Mouse (Mus musculus): ENCODE measurements around the gene Cdc6. TPM values are rescaled to one million over a fixed set of nuclear protein-coding genes. Genes with fewer than 3 reads are reported as not detected.

The Cdc6 gene
- polyA plus RNA-seq, 1 experiment: 0.36 TPM

GRCm38 (mm10) chr11:98892426-98892825, 15.2 kb upstream of the Cdc6 start:
- H3K4me1 ChIP-seq (ENCODE audit: control insufficient read depth, insufficient read depth, low read length): no peaks in the 10 kb centered on the region
- no peak for DNase-seq
- WGBS: 59% methylated on average over 5 of the region's 5 CpGs

GRCm38 (mm10) chr11:98900529-98901125, 7.0 kb upstream of the Cdc6 start:
- H3K27ac ChIP-seq (ENCODE audit: insufficient read depth, low read length): no peak overlapping the region

More at GRCm38 (mm10) chr11:98892426-98892825, 15.2 kb upstream of the Cdc6 start:
- no peak for TF ChIP-seq CTCF (IDR thresholded peaks at IDR 0.05; ENCODE audit: borderline replicate concordance, insufficient read depth, low read depth, low read length)
- TF ChIP-seq POLR2A (IDR thresholded peaks at IDR 0.05; ENCODE audit: borderline replicate concordance, insufficient read depth, low read length): no peak
- Histone ChIP-seq H3K27me3 (ENCODE audit: control insufficient read depth, insufficient read depth, low read length) (no peaks in the 10 kb centered on the region), H3K4me3 (replicated peaks; ENCODE audit: insufficient read depth, low read depth, low read length) (no peak overlapping the region), H3K27ac (ENCODE audit: insufficient read depth, low read length) (no peak overlapping the region)

GRCm38 (mm10) chr11:98902621-98903245, 4.9 kb upstream of the Cdc6 start:
- 47% methylated on average over 10 of the region's 10 CpGs for WGBS
- no peaks in the 10 kb centered on the region; the same call in 1 of the 2 replicates for H3K4me1 ChIP-seq (ENCODE audit: control insufficient read depth, insufficient read depth, low read length)
- TF ChIP-seq CTCF (IDR thresholded peaks at IDR 0.05; ENCODE audit: borderline replicate concordance, insufficient read depth, low read depth, low read length) (no peak), POLR2A (IDR thresholded peaks at IDR 0.05; ENCODE audit: borderline replicate concordance, insufficient read depth, low read length) (no peak)
- H3K27ac ChIP-seq (ENCODE audit: insufficient read depth, low read length): no peak overlapping the region
- no peaks in the 10 kb centered on the region for H3K27me3 ChIP-seq (ENCODE audit: control insufficient read depth, insufficient read depth, low read length)
- H3K4me3 ChIP-seq (replicated peaks; ENCODE audit: insufficient read depth, low read depth, low read length): no peak overlapping the region
- DNase-seq: no peak

More at GRCm38 (mm10) chr11:98900529-98901125, 7.0 kb upstream of the Cdc6 start:
- H3K4me1 ChIP-seq (ENCODE audit: control insufficient read depth, insufficient read depth, low read length): no peaks in the 10 kb centered on the region
- no peak for TF ChIP-seq POLR2A (IDR thresholded peaks at IDR 0.05; ENCODE audit: borderline replicate concordance, insufficient read depth, low read length)
- no peak for TF ChIP-seq CTCF (IDR thresholded peaks at IDR 0.05; ENCODE audit: borderline replicate concordance, insufficient read depth, low read depth, low read length)
- 87% methylated on average over 12 of the region's 12 CpGs for WGBS
- H3K4me3 ChIP-seq (replicated peaks; ENCODE audit: insufficient read depth, low read depth, low read length): no peak overlapping the region
- no peaks in the 10 kb centered on the region for H3K27me3 ChIP-seq (ENCODE audit: control insufficient read depth, insufficient read depth, low read length)
- DNase-seq: no peak

- no peak overlapping the region for H3K27ac ChIP-seq (ENCODE audit: insufficient read depth, low read length)
- H3K4me3 ChIP-seq (replicated peaks; ENCODE audit: insufficient read depth, low read depth, low read length): no peak overlapping the region
- WGBS: 91% methylated on average over 2 of the region's 2 CpGs
- DNase-seq: no peak
- H3K27me3 ChIP-seq (ENCODE audit: control insufficient read depth, insufficient read depth, low read length): no peaks in the 10 kb centered on the region
- TF ChIP-seq POLR2A (IDR thresholded peaks at IDR 0.05; ENCODE audit: borderline replicate concordance, insufficient read depth, low read length): no peak
- no peak for TF ChIP-seq CTCF (IDR thresholded peaks at IDR 0.05; ENCODE audit: borderline replicate concordance, insufficient read depth, low read depth, low read length)
- no peaks in the 10 kb centered on the region; the same call in 1 of the 2 replicates for H3K4me1 ChIP-seq (ENCODE audit: control insufficient read depth, insufficient read depth, low read length)
These were observed 3.0 kb upstream of the Cdc6 start for GRCm38 (mm10) chr11:98904577-98904976.

- Histone ChIP-seq H3K27ac (ENCODE audit: insufficient read depth, low read length) (no peak overlapping the region), H3K27me3 (ENCODE audit: control insufficient read depth, insufficient read depth, low read length) (no peaks in the 10 kb centered on the region), H3K4me3 (replicated peaks; ENCODE audit: insufficient read depth, low read depth, low read length) (no peak overlapping the region), H3K4me1 (ENCODE audit: control insufficient read depth, insufficient read depth, low read length) (no peaks in the 10 kb centered on the region; the same call in 1 of the 2 replicates)
- DNase-seq: no peak
- no peak for TF ChIP-seq CTCF (IDR thresholded peaks at IDR 0.05; ENCODE audit: borderline replicate concordance, insufficient read depth, low read depth, low read length)
- no peak for TF ChIP-seq POLR2A (IDR thresholded peaks at IDR 0.05; ENCODE audit: borderline replicate concordance, insufficient read depth, low read length)
- 86% methylated on average over 7 of the region's 7 CpGs for WGBS
These were observed 2.6 kb upstream of the Cdc6 start for GRCm38 (mm10) chr11:98905033-98905432.

- DNase-seq: no peak
- H3K4me3 ChIP-seq (replicated peaks; ENCODE audit: insufficient read depth, low read depth, low read length): no peak overlapping the region
- no peaks in the 10 kb centered on the region for H3K27me3 ChIP-seq (ENCODE audit: control insufficient read depth, insufficient read depth, low read length)
- WGBS: 89% methylated on average over 4 of the region's 4 CpGs
- TF ChIP-seq CTCF (IDR thresholded peaks at IDR 0.05; ENCODE audit: borderline replicate concordance, insufficient read depth, low read depth, low read length) (no peak), POLR2A (IDR thresholded peaks at IDR 0.05; ENCODE audit: borderline replicate concordance, insufficient read depth, low read length) (no peak)
- no peaks in the 10 kb centered on the region; the same call in 1 of the 2 replicates for H3K4me1 ChIP-seq (ENCODE audit: control insufficient read depth, insufficient read depth, low read length)
- H3K27ac ChIP-seq (ENCODE audit: insufficient read depth, low read length): no peak overlapping the region
These were observed 2.0 kb upstream of the Cdc6 start for GRCm38 (mm10) chr11:98905583-98905982.

GRCm38 (mm10) chr11:98907063-98907436, 551 bp upstream of the Cdc6 start:
- no peak overlapping the region for H3K27ac ChIP-seq (ENCODE audit: insufficient read depth, low read length)
- H3K27me3 ChIP-seq (ENCODE audit: control insufficient read depth, insufficient read depth, low read length): no peaks in the 10 kb centered on the region
- TF ChIP-seq POLR2A (IDR thresholded peaks at IDR 0.05; ENCODE audit: borderline replicate concordance, insufficient read depth, low read length): no peak
- TF ChIP-seq CTCF (IDR thresholded peaks at IDR 0.05; ENCODE audit: borderline replicate concordance, insufficient read depth, low read depth, low read length): no peak
- peak overlapping the region; percentile 62 for H3K4me3 ChIP-seq (replicated peaks; ENCODE audit: insufficient read depth, low read depth, low read length)
- WGBS: 57% methylated on average over 5 of the region's 5 CpGs
- H3K4me1 ChIP-seq (ENCODE audit: control insufficient read depth, insufficient read depth, low read length): no peaks in the 10 kb centered on the region; the same call in 1 of the 2 replicates
- DNase-seq: no peak

GRCm38 (mm10) chr11:98909654-98910053, 2.1 kb downstream of the Cdc6 start:
- H3K4me3 ChIP-seq (replicated peaks; ENCODE audit: insufficient read depth, low read depth, low read length): no peak overlapping the region
- H3K27me3 ChIP-seq (ENCODE audit: control insufficient read depth, insufficient read depth, low read length): no peaks in the 10 kb centered on the region
- peak; percentile 57 to 64 for DNase-seq
- H3K4me1 ChIP-seq (ENCODE audit: control insufficient read depth, insufficient read depth, low read length): no peaks in the 10 kb centered on the region; the same call in 1 of the 2 replicates
- 18% methylated on average over 6 of the region's 6 CpGs for WGBS
- TF ChIP-seq CTCF (IDR thresholded peaks at IDR 0.05; ENCODE audit: borderline replicate concordance, insufficient read depth, low read depth, low read length) (peak; percentile 57), POLR2A (IDR thresholded peaks at IDR 0.05; ENCODE audit: borderline replicate concordance, insufficient read depth, low read length) (no peak)
- H3K27ac ChIP-seq (ENCODE audit: insufficient read depth, low read length): no peak overlapping the region

Data from cerebellum, adult 2 months (tissue).